Mouse (Mus musculus): Measurements from ENCODE around the gene Upb1.
"Not testable (repeated sequence)": the region's sequence is repeated elsewhere in the genome, so short reads cannot be mapped to it uniquely, and the experiment has no call there.

Gene Upb1

GRCm38 (mm10) chr10:75400958-75401357 lies at the start of gene Upb1:
Upb1 (plus strand) TSS chr10:75401115.
- no peak for DNase-seq (ENCODE audit: low spot score in 2 of 2)

DNA sequence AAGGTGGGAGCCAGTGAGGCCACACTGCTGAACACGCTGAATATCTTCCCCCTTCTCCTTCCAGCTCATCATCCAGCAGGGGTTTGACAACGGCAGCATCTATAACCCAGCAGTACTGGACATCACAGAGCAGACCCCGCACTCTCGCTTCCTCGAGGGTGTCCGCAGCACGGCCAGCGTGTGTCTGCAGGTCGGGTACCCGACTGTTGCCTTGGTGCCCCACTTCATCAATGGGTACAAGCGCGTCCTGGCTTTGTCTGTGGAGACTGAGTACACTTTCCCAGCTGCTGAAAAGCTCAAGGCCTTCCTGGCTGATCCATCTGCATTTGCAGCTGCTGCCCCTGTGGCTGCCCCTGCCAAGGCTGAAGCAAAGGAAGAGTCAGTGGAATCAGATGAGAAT lies 48.4 kb upstream of the Upb1 start:
- no peak for DNase-seq (ENCODE audit: low spot score in 2 of 2)

DNA sequence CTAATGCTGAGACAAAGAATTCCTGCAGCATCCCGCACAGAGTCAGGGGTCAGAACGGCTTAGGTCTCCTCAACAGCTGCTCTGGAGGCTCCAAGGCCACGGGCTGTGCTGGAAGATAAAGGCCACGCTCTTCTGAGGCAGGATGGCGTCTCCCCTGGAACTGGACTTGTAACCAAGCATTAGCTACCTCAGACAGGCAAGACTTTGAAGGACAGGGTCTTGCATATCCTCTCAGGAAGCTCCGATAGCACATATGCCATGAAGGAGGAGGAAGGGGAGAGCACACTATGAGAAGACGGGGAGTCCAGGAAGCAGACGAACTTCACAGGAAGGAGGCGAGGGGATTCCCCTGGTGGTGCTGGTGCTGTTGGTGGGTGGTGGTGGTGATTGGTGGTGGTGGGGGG lies 47.1 kb upstream of the Upb1 start:
- DNase-seq (ENCODE audit: low spot score in 2 of 2), result not testable (repeated sequence)

DNA sequence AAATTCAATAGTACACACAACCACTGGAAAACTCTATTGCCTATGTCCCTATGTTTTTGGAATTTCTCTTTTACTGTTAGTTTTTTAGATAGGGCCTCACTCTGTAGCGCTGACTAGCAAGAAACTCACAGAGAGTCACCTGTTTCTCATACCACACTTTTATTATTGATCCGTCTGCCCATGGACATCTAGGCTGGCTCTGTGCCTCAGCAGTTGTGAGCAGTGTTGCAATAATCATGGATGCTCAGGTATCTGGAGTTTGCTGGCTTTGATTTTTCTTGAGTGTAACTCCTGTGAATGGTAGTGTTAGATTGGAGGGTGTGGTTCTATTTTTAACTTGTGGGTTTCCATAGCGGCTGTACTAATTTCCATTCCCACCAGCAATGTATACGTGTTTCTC lies 45.6 kb upstream of the Upb1 start:
- DNase-seq (ENCODE audit: low spot score in 2 of 2), result no peak

- DNase-seq (ENCODE audit: low spot score in 2 of 2), result not testable (repeated sequence)
Observed at GRCm38 (mm10) chr10:75364214-75364690, 36.7 kb upstream of the Upb1 start.

DNA sequence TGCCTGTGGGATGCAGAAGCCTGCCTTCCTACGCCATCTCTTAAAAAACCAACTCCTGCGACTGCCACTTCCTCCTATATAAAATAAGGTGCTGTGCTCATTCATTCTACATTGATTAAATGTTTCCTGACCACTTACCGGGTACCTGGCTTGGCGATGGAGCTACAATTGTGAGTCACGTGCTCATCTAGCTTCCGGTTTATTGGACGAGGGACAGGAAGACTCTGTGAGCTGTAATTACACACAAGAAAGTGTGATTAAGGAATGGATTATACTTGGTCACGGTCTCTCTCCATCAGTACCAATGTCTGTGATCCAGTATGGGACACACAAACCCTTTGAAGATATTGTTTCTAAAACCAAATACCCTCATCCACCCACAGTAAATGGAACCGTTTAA lies 36.1 kb upstream of the Upb1 start:
- DNase-seq (ENCODE audit: low spot score in 2 of 2), result no peak

DNA sequence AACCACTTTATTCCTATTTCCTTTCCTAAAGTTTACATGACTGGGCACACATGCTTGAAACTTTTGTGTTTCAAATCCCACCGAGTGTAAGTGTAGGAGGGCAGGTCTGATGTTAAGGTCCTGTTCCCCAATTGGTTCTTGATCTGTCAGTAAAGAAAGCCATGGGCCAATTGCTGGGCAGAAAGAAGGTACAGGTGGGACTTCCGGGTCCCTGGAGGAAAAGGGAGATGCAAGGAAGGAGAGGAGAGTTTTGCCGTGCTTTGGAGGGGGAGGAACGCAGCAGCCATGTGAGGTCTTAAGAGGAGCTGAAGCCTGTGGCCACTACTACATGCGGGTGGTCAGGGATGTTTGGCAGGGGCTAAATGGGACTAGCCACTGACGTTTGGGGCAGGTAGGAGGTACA lies 35.7 kb upstream of the Upb1 start:
- no peak for DNase-seq (ENCODE audit: low spot score in 2 of 2)

GRCm38 (mm10) chr10:75373655-75374351 lies 27.1 kb upstream of the Upb1 start:
- not testable (repeated sequence) for DNase-seq (ENCODE audit: low spot score in 2 of 2)

GRCm38 (mm10) chr10:75378688-75379087 lies 22.2 kb upstream of the Upb1 start:
- DNase-seq (ENCODE audit: low spot score in 2 of 2), result no peak

- no peak for DNase-seq (ENCODE audit: low spot score in 2 of 2)
Observed at GRCm38 (mm10) chr10:75390156-75390555, 10.8 kb upstream of the Upb1 start.

GRCm38 (mm10) chr10:75390832-75391231 lies 10.1 kb upstream of the Upb1 start:
- DNase-seq (ENCODE audit: low spot score in 2 of 2), result no peak

DNA sequence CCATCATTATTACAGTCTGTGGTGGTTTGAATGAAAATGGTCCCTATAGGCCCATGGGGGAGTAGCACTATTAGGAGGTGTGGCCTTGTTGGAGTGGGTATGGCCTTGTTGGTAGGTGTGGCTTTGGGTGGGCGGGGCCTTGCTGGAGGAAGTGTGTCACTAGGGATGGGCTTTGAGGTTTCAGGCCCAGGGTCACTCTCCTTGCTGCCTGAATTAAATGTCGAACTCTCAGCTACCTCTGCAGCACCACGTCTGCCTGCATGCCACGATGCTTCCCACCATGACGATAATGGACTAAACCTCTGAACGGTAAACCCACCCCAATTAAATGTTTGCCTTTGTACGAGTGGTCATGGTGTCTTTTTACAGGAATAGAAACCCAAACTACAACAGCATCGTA lies 6.1 kb upstream of the Upb1 start:
- DNase-seq (ENCODE audit: low spot score in 2 of 2), result no peak

DNA sequence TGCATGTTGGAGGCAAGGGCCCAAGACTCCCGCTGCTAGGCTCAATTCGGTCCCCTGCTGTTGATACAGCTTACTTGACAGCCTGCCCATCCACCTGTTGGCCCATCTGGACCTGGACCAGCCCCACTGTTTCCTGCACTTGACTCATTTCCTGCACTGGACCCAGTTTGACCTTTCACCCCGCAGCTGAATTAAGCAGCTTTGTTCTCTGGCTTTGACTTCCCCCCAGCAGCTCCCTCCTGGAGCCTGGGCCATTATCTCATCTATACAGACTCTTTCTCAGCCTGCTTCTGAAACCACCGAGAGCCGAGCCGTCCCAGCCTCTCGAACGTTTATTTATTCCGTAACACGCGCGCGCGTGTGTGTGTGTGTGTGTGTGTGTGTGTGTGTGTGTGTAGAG lies 3.9 kb upstream of the Upb1 start:
- no peak for DNase-seq (ENCODE audit: low spot score in 2 of 2)

GRCm38 (mm10) chr10:75405916-75406315 lies 5.0 kb downstream of the Upb1 start:
- no peak for DNase-seq (ENCODE audit: low spot score in 2 of 2)

DNA sequence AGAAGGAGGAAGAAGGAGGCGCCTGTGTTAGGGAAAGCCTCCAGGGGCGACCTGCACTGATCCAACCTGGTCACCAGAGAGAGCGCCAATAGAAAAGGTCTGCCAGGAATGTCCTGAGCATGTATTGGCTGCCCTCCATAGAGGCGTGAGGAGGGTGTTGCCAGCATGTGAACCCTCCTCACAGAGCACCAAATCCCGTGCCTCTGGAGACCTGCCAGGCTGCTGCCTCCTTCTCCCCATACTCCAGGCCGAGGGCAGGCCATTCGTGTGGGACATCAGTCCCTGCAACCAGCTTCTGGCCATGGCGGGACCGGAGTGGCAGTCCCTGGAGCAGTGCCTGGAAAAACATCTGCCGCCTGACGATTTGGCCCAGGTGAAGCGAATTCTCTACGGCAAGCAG lies 5.8 kb downstream of the Upb1 start:
- no peak for DNase-seq (ENCODE audit: low spot score in 2 of 2)

- DNase-seq (ENCODE audit: low spot score in 2 of 2), result no peak
Observed at GRCm38 (mm10) chr10:75407741-75408140, 6.8 kb downstream of the Upb1 start.

DNA sequence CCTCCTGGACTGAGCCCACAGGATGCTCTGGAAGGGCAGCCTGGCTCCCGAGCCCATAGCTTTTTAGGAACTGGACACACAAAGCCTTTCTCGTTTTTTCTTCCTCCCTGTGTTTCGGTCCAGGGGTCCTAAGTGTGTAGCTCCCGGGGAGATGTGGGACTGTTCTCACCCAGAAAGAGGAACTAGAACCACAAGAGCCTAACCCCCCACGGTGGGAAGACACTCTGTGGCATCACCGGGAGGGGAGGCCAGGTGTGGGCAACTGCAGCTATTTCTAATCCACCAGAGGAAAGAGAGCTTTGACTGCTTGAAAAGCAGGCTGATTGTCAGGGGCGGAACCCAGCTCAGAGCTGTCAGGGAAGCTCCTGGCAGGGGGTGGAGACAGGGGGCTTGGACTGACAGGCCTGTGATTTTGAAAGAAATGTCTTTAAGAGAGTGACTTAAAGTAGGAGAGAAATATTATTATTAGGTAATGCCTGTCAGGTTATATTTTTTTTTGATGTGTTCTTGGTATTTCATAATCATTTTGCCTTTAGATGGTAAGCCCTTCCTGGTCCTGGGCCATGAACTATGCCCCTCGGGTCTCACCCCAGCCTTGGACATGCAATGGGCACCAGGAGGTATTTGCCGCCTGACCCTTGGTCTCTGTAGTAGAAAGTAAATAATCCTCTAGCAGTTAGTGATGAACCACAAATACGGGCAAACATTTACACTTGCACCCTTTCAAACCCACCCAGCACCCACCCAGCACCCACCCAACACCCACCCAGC lies 10.6 kb downstream of the Upb1 start:
- not testable (repeated sequence) for DNase-seq (ENCODE audit: low spot score in 2 of 2)

DNA sequence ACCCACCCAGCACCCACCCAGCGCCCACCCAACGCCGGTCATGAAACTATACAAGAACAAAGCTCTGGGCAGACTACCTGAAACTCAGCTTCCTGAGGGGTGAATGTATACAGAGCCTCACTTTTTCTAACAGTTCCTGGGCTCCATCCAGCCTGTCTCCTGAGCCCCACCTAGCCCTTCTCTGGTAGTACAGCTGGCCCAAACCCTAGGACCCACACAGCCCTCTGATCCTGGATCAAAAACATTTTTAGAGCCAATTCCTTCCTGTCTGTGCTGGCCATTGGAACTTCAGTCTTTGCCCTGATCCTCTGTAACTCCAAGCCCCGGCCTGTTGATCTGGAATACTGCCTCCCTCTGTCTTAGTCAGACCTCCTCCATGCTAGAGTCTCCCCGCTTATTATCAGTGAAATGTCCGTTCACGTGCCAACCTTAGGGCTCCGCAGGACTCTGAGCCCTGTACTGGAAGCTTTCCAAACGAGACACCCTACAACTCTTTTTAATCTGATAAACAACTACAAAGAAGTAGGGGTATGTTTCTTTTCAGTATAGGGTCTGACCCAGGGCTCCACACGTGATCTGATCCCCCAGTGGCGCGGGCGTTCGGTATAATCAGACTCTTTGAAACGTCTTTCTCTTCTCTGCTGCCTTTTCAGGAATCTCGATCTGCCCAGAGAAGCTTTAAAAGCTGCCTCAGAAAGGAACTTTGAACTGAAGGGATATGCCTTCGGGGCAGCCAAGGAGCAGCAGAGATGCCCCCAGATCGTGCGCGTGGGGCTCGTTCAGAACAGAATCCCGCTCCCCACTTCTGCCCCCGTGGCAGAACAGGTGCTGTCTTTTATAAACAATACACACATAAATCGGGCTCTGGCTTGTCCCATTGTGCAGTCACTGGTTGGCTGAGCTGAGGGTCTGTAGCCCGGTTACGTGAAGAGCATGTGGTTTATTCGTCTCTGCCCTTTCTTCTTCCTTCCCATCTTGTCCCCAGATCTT lies 11.5 kb downstream of the Upb1 start:
- DNase-seq (ENCODE audit: low spot score in 2 of 2), result no peak

- DNase-seq (ENCODE audit: low spot score in 2 of 2), result no peak
Observed at GRCm38 (mm10) chr10:75414925-75415324, 14.0 kb downstream of the Upb1 start.

DNA sequence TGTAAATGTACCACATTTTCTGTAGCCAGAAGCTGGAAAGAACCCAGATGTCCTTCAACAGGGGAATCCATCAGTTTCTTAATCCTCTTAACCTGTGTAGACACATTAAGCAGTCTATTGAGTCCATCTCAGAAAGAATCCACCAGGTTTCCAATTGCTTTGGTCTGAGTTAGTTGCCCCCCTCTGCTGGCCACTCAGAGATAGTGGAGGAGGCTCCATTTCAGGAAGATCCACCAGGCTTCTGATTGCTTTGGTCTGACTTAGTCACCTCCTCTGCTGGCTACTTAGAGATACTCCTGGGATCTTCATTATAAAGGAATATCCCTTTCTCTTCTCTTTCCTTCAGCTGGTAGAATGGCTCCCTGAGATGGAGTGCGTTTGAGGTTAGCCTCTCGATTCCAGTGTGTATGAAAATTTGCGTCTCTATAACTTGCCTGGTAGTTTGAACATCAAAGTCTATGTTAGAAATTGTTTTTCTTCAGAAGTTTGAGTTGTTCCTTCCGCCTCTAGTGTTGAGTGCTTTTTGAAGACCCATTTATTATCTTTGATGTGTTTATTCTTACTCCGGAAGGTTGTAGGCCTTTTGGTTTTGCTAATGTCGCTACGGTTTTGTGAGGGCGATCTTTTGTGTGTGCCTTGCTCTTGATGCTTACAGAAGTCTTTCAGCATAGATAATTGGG lies 16.6 kb downstream of the Upb1 start:
- DNase-seq (ENCODE audit: low spot score in 2 of 2), result no peak

DNA sequence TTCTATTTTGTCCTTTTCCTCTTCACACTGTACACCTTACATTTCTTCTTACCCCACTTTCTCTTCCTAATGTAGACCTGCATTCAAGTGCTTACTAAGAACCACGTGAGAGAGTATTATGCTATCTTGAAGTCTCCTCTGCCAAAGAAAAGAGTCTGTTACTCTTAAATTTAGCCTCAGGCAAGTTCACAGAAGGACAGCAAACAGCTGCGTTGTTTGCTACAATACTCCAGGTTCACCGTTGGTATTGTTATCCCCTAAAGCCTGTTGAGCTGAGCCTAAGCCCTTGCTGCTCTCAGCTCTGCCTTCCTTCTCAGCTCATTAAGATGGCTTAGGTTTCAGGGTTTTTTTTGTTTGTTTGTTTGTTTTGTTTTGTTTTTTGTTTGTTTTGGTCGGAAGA lies 17.8 kb downstream of the Upb1 start:
- no peak for DNase-seq (ENCODE audit: low spot score in 2 of 2)

All from spleen, postnatal 4 days (tissue).